Mouse (Mus musculus) layer of hippocampus, adult 18-20 months (tissue): ENCODE data around the gene Tnik. TPM values are rescaled to one million over a fixed set of nuclear protein-coding genes. Genes with fewer than 3 reads are reported as not detected.
A peak's percentile ranks its signal among the peaks of the same experiment; 100 is the strongest.

ENCODE experiments used
- DNase-seq, 2 experiments: peaks; one replicate each; pipeline ENCODE4 v3.0.0; 2022; ENCODE audit warnings: low spot score in 2 of 2
- total RNA-seq, 2 experiments: library from RNA; stranded (reverse); gene quantifications; 2 replicates each; pipeline ENCODE4 v1.2.3; 2021

Gene Tnik
- total RNA-seq, 2 experiments from 2014 or later: 169 to 172 TPM

GRCm38 (mm10) chr3:28593922-28594321 lies 330.9 kb downstream of the Tnik start:
- DNase-seq: no peak

GRCm38 (mm10) chr3:28599476-28599875 lies 336.5 kb downstream of the Tnik start:
- no peak for DNase-seq

- DNase-seq: no peak
These were observed 343.7 kb downstream of the Tnik start for GRCm38 (mm10) chr3:28606741-28607140.

GRCm38 (mm10) chr3:28612330-28612729 lies 349.3 kb downstream of the Tnik start:
- peak; percentile 32 to 65 for DNase-seq

- DNase-seq: no peak
These were observed 353.4 kb downstream of the Tnik start for GRCm38 (mm10) chr3:28616386-28616785.

GRCm38 (mm10) chr3:28617008-28617627 lies 354.1 kb downstream of the Tnik start:
- no peak for DNase-seq

- no peak for DNase-seq
These were observed 358.8 kb downstream of the Tnik start for GRCm38 (mm10) chr3:28621792-28622191.

- no peak for DNase-seq
These were observed 363.8 kb downstream of the Tnik start for GRCm38 (mm10) chr3:28626816-28627215.

- no peak for DNase-seq
These were observed 373.8 kb downstream of the Tnik start for GRCm38 (mm10) chr3:28636778-28637177.

GRCm38 (mm10) chr3:28638957-28639356 lies 375.9 kb downstream of the Tnik start:
- peak; percentile 32 to 77 for DNase-seq

GRCm38 (mm10) chr3:28643252-28643947 lies 380.4 kb downstream of the Tnik start:
- DNase-seq: no peak

- no peak for DNase-seq
These were observed 389.6 kb downstream of the Tnik start for GRCm38 (mm10) chr3:28652574-28652973.

GRCm38 (mm10) chr3:28653043-28653442 lies 390.0 kb downstream of the Tnik start:
- DNase-seq: no peak

GRCm38 (mm10) chr3:28654740-28655139 lies 391.7 kb downstream of the Tnik start:
- no peak for DNase-seq

- no peak for DNase-seq
These were observed 395.3 kb downstream of the Tnik start for GRCm38 (mm10) chr3:28658349-28658748.

GRCm38 (mm10) chr3:28680851-28681250 lies 417.8 kb downstream of the Tnik start:
- no peak for DNase-seq

GRCm38 (mm10) chr3:28681866-28682265 lies 418.9 kb downstream of the Tnik start:
- no peak for DNase-seq

GRCm38 (mm10) chr3:28682411-28682810 lies 419.4 kb downstream of the Tnik start:
- no peak for DNase-seq

GRCm38 (mm10) chr3:28685510-28685909 lies 422.5 kb downstream of the Tnik start:
- no peak for DNase-seq

GRCm38 (mm10) chr3:28694811-28695210 lies 431.8 kb downstream of the Tnik start:
- DNase-seq: no peak

- DNase-seq: no peak
These were observed 432.6 kb downstream of the Tnik start for GRCm38 (mm10) chr3:28695608-28696007.

GRCm38 (mm10) chr3:28696162-28696561 lies 433.1 kb downstream of the Tnik start:
- DNase-seq: no peak

GRCm38 (mm10) chr3:28697797-28698196 lies 434.8 kb downstream of the Tnik start, which contains the start of gene Slc2a2:
Gene Slc2a2, plus strand, starts transcription at chr3:28697903.
- DNase-seq: no peak
